Mouse (Mus musculus) lung, embryonic 15.5 days (tissue): Measurements from ENCODE around the gene Fndc8. TPM values are rescaled to one million over a fixed set of nuclear protein-coding genes. Genes with fewer than 3 reads are reported as not detected.

Experiments used
- ATAC-seq: fragments of 200-750 bp; cut with Nextera tagmentation; 2 replicates; pipeline ENCODE4 v1.8.0; 2017; ENCODE audit warnings: moderate number of reproducible peaks, borderline replicate concordance; ENCODE audit not compliant: low FRiP score, low TSS enrichment; ENCODE audit errors: extremely low read depth
- H3K27ac ChIP-seq: fragments of 300-500 bp; sonication (generic); 2 replicates; pipeline ENCODE4 v1.5.1; 2015; ENCODE audit warnings: moderate library complexity, mild to moderate bottlenecking, inconsistent platforms
- H3K27me3 ChIP-seq: fragments of 300-500 bp; sonication (generic); 2 replicates; pipeline ENCODE4 v1.6.1; 2015; ENCODE audit warnings: inconsistent platforms
- H3K36me3 ChIP-seq: fragments of 300-500 bp; sonication (generic); 2 replicates; pipeline ENCODE4 v1.6.1; 2015; ENCODE audit warnings: inconsistent platforms
- H3K4me1 ChIP-seq: fragments of 300-500 bp; sonication (generic); 2 replicates; pipeline ENCODE4 v1.6.1; 2015; ENCODE audit warnings: inconsistent platforms
- H3K4me2 ChIP-seq: fragments of 300-500 bp; sonication (generic); 2 replicates; pipeline ENCODE4 v1.6.1; 2015; ENCODE audit warnings: inconsistent platforms, mild to moderate bottlenecking, moderate library complexity
- H3K4me3 ChIP-seq: fragments of 300-500 bp; sonication (generic); 2 replicates; pipeline ENCODE4 v1.5.1; 2015; ENCODE audit warnings: mild to moderate bottlenecking, inconsistent platforms
- H3K9ac ChIP-seq: fragments of 300-500 bp; sonication (generic); 2 replicates; pipeline ENCODE4 v1.6.1; 2015; ENCODE audit warnings: inconsistent platforms
- H3K9me3 ChIP-seq: fragments of 300-500 bp; sonication (generic); 2 replicates; pipeline ENCODE4 v1.6.1; 2016; ENCODE audit warnings: inconsistent platforms
- WGBS: fragments of 180-500 bp; shearing (Covaris S2); methylation state at CpG from one replicate; pipeline ENCODE4 v1.1.7; 2015; 5-methylcytosine and 5-hydroxymethylcytosine counted together
- polyA plus RNA-seq: library from polyadenylated mRNA; unstranded; fragments of >200 nt; fragmentation: Nextera tagmentation; extraction: Ambion mirVana; gene quantifications from 2 replicates; pipeline ENCODE4 v1.2.1, GENCODE M21; 2015

Fndc8 gene
- polyA plus RNA-seq, 1 experiment from 2014 or later = 0.12 TPM

DNA sequence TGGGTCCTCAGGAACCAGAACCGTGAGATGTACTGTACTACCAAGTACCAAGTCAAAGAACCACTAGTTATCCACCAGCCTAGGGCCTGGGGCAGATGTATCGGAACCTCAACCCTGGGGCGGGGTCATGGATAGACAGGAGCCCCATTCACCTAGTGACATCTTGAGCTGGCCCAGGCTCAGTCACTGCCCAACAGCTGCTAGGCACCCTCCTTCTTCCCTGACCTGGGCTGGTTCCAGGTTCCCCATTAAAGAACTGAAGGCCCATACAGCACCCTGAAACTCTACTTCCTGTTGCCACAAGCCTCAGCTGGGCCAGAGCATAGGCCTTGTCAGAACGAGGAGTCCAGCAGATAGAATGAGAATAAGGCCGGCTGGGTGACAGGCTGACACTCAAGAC, 7.8 kb downstream of the Fndc8 start:
- Histone ChIP-seq H3K9ac (no peak overlapping the region), H3K4me3 (no peak overlapping the region), H3K27me3 (no peaks in the 10 kb centered on the region), H3K4me2 (no peak overlapping the region), H3K9me3 (no peaks in the 10 kb centered on the region), H3K27ac (no peak overlapping the region), H3K4me1 (no peaks in the 10 kb centered on the region), H3K36me3 (peaks cover 49% of the 10 kb centered on the region)
- ATAC-seq = no peak
- WGBS = 92% methylated on average over 5 of the region's 5 CpGs

DNA sequence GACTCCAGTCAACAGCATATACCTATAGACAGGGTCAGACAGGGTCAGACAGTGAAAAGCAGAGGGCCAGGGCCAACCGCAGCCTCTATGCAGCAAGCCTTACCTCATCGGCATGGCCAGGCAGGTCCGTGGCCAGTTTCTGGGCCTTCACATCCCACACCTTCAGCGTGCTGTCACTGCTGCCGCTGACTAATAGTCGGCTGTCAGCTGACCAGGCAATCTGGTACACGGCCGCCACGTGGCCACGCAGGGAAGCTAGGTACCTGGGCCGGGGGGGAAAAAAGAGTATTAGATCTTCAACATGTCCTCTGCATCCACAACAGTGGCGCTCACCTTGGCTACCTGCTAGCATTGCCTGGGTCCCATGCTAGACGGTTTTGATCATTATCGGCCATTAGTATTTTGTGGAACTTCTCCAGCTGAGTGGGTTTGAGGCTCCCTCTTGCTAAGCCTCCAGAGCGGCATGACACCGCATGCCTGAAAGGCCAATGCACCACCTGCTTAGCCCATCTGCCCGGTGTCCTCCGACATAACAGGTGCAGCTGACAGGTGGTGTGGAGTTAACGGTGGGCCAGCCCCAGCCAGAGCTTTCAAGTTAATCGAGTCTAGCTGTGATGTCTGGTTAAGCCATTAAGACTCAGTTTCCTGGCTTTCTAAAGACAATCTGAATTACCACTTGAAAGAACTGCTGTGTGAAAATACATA, 9.8 kb downstream of the Fndc8 start:
- Histone ChIP-seq H3K27me3 (no peaks in the 10 kb centered on the region), H3K27ac (no peak overlapping the region), H3K4me3 (no peak overlapping the region), H3K9ac (no peak overlapping the region), H3K9me3 (no peaks in the 10 kb centered on the region), H3K36me3 (peaks cover 59% of the 10 kb centered on the region), H3K4me2 (no peak overlapping the region), H3K4me1 (no peaks in the 10 kb centered on the region)
- ATAC-seq = no peak
- WGBS = 90% methylated on average over 20 of the region's 20 CpGs

- 61% methylated on average over 8 of the region's 8 CpGs for WGBS
These were observed 13.0 kb downstream of the Fndc8 start for GRCm38 (mm10) chr11:82904952-82905351.

DNA sequence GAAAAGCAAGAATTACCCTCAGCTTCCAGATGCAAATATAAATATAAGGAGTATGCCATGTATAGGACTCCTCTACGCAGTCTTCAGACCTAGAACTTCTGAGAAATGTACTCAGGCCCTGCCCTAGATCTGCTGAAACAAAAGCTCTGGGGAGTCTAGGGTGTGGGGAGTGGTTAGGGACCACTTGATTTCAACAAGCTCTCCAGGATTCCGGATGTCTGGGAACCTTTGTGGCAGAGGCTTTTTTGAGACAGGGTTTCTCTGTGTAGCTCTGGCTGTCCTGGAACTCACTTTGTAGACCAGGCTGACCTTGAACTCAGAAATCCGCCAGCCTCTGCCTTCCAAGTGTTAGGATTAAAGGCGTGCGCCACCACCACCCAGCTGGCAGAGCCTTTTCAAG, 13.9 kb downstream of the Fndc8 start:
- H3K9me3 ChIP-seq = no peaks in the 10 kb centered on the region
- H3K36me3 ChIP-seq = peaks cover 47% of the 10 kb centered on the region
- H3K27ac ChIP-seq = no peak overlapping the region
- no peak overlapping the region for H3K4me2 ChIP-seq
- no peak overlapping the region for H3K9ac ChIP-seq
- ATAC-seq = no peak
- peaks cover 9% of the 10 kb centered on the region for H3K4me1 ChIP-seq
- no peaks in the 10 kb centered on the region for H3K27me3 ChIP-seq
- H3K4me3 ChIP-seq = no peak overlapping the region
- 83% methylated on average over 5 of the region's 5 CpGs for WGBS

More at GRCm38 (mm10) chr11:82904952-82905351, 13.0 kb downstream of the Fndc8 start:
- Histone ChIP-seq H3K9ac (no peak overlapping the region), H3K4me1 (peaks cover 9% of the 10 kb centered on the region), H3K4me2 (no peak overlapping the region), H3K9me3 (no peaks in the 10 kb centered on the region), H3K27ac (no peak overlapping the region), H3K4me3 (no peak overlapping the region), H3K36me3 (peaks cover 55% of the 10 kb centered on the region), H3K27me3 (no peaks in the 10 kb centered on the region)
- ATAC-seq = no peak

DNA sequence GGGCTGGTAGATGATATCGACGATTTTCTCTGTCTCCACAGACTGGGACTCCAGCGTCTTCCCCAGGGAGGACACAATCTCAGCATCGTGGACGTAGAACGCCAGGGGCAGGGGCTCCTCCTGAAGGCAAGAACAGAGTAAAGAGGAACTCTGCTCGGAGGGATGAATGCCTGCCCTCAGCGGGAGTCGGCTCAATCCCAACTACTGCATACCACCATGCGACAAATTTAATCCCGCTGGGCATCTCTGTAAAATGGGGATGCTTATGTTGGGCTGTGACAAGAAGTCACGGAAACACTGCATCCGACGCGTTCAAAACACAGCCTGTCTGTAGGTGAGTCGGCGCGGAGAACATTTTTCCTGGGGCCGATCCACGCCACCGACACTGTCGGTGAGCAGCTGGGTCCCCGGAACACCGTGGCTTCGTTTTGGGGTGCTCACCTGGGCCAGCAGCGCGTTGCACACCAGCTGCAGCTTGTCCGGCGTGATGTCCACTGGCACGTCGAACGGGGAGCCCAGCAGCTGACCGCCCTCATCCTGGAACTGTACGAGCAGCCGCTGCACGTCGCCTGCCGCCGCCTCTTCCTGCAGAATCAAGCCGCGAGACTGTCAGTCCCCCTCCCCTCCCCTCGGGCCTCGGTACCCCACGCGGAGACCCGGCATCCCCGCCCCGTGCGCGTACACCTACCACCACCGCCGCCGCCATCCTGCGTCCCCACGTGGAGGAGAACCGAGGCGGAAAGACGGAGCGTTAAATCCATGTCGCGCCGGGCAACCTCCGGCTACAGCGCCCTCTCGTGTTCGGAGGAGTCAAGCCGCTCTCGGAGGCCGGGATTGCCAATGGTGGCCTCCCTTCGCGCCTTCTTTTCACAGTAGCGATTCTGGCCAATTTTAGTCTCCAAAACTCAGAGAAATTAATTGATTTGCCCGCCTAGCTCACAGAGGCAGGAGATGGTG, 16.0 kb downstream of the Fndc8 start, which contains the start of gene Nle1:
Nle1 (minus strand) TSS at position 761 of the 957 bp plus-strand sequence.
- H3K27ac ChIP-seq = no peak within 1 kb of the TSS
- under 1% methylated on average over 73 of the region's 73 CpGs for WGBS
- ATAC-seq = peak; percentile 58; the same call in 1 of the 2 replicates

GRCm38 (mm10) chr11:82908608-82908989, 16.7 kb downstream of the Fndc8 start:
- Histone ChIP-seq H3K4me2 (peak overlapping the region; percentile 86), H3K4me3 (peak overlapping the region; percentile 78), H3K4me1 (peaks cover 9% of the 10 kb centered on the region), H3K27me3 (peaks cover 5% of the 10 kb centered on the region; the same call in 1 of the 2 replicates), H3K9ac (peak overlapping the region; percentile 77; the same call in 1 of the 2 replicates), H3K9me3 (no peaks in the 10 kb centered on the region), H3K27ac (no peak overlapping the region), H3K36me3 (peaks cover 22% of the 10 kb centered on the region)
- ATAC-seq = no peak
- WGBS = 89% methylated on average over 3 of the region's 10 CpGs

More for the DNA sequence above, 16.0 kb downstream of the Fndc8 start, which contains the start of gene Nle1:
- H3K9me3 ChIP-seq = no peaks in the 10 kb centered on the region
- H3K36me3 ChIP-seq = peaks cover 28% of the 10 kb centered on the region
- H3K4me1 ChIP-seq = peaks cover 9% of the 10 kb centered on the region
- H3K4me2 ChIP-seq = peak within 1 kb of the TSS; percentile 86
- H3K4me3 ChIP-seq = peak within 1 kb of the TSS; percentile 78
- no peaks in the 10 kb centered on the region; the same call in 1 of the 2 replicates for H3K27me3 ChIP-seq
- peak within 1 kb of the TSS; percentile 77 for H3K9ac ChIP-seq

DNA sequence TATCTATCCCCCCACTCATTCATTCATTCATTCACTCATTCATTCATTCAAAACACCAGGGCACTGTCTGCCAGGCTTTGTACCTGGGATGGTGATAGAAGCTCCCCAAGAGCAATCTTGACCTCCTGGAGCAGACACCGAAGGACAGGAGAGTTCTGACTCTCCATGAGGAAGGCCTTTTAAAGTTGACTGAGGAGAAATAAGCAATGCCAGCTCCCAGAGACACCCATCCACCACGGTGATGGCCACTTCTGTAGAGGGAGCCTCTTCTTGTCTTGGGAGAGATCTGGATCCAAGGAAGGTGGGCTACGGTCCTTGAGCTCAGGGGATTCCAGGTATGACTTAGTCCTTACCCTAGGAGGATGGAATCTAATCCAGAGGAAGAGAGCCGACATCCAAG, 18.3 kb downstream of the Fndc8 start, which contains the start of gene Unc45b:
Unc45b (plus strand) TSS at position 301 of the 400 bp plus-strand sequence.
- peaks cover 14% of the 10 kb centered on the region for H3K4me1 ChIP-seq
- H3K27ac ChIP-seq = no peak within 1 kb of the TSS
- H3K4me2 ChIP-seq = no peak within 1 kb of the TSS
- H3K36me3 ChIP-seq = peaks cover 5% of the 10 kb centered on the region; the same call in 1 of the 2 replicates
- H3K4me3 ChIP-seq = no peak within 1 kb of the TSS
- H3K9ac ChIP-seq = no peak within 1 kb of the TSS
- peaks cover 9% of the 10 kb centered on the region; the same call in 1 of the 2 replicates for H3K27me3 ChIP-seq
- WGBS = 81% methylated on average over 4 of the region's 4 CpGs
- no peak for ATAC-seq
- H3K9me3 ChIP-seq = no peaks in the 10 kb centered on the region

DNA sequence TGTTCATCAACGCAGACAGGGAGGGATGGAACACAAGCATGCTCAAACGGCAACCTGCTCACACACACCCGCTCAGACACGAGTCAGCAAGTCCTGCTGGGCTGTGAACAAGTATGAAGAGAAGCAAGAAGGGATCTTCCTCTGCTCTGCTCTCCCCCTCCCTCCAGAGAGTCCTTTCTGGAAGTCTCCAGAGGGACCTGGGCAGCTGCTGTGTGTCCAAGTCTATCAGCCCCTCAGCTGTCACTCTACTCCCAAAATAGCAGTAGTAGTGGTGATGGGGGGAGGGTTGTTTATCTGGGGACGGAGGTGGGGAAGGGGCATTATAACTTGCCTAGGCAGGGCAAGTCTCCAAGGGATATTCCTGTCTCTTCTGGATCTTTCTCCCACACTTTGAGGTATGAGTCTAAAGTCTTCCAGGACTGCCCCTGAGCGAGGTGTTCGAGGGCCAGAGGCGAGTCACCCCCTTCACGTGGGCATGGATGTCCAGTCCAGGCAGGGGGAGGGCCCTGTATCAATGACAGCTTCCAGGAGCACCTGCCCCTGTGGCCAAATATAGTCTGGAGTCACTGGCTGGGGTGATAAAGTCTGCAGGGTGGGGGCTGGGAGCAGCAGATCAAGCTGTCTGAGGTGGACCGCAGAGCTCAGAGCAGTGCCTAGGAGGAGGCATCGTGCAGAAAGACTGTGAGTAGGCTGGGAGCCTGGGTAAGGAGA, 18.9 kb downstream of the Fndc8 start:
- Histone ChIP-seq H3K36me3 (no peaks in the 10 kb centered on the region), H3K9me3 (no peaks in the 10 kb centered on the region), H3K4me1 (peaks cover 14% of the 10 kb centered on the region), H3K27ac (no peak overlapping the region), H3K27me3 (peaks cover 9% of the 10 kb centered on the region; the same call in 1 of the 2 replicates), H3K4me3 (no peak overlapping the region), H3K4me2 (no peak overlapping the region), H3K9ac (no peak overlapping the region)
- WGBS = 58% methylated on average over 11 of the region's 11 CpGs
- ATAC-seq = 0 out of 2 replicates have a peak, but pooled peaks have one; percentile 10

GRCm38 (mm10) chr11:82914711-82915352, 22.9 kb downstream of the Fndc8 start:
- no peak overlapping the region for H3K4me3 ChIP-seq
- no peak overlapping the region for H3K27ac ChIP-seq
- peaks cover 5% of the 10 kb centered on the region for H3K4me1 ChIP-seq
- no peaks in the 10 kb centered on the region for H3K9me3 ChIP-seq
- peaks cover 12% of the 10 kb centered on the region; the same call in 1 of the 2 replicates for H3K27me3 ChIP-seq
- 5% methylated on average over 16 of the region's 16 CpGs for WGBS
- H3K36me3 ChIP-seq = no peaks in the 10 kb centered on the region
- H3K9ac ChIP-seq = no peak overlapping the region
- H3K4me2 ChIP-seq = peak overlapping the region; percentile 29
- no peak for ATAC-seq

DNA sequence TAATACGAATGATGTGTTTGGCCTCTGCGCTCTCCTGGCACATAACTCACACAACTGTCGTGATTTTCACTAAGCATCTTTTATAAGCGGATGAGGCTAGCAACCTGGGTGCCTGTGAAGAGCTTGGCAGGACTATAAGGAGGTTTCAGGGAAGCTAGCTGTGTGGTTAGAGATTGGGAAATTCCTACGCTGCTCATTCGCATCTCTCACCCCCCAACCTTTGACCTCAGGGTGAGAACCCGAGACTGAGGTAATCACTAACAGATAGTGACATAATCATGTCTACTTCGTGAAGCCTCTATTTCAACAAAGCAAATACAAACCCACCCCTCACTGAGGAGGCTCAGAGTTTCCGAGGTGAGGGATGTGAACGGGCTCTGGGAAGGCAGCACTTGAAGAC, 28.8 kb downstream of the Fndc8 start:
- Histone ChIP-seq H3K4me2 (no peak overlapping the region), H3K36me3 (no peaks in the 10 kb centered on the region), H3K4me3 (no peak overlapping the region), H3K27ac (no peak overlapping the region), H3K27me3 (peaks cover 3% of the 10 kb centered on the region; the same call in 1 of the 2 replicates), H3K9ac (no peak overlapping the region), H3K4me1 (no peaks in the 10 kb centered on the region), H3K9me3 (no peaks in the 10 kb centered on the region)
- ATAC-seq = no peak
- WGBS = 27% methylated on average over 10 of the region's 10 CpGs

- Histone ChIP-seq H3K27ac (no peak overlapping the region), H3K27me3 (peaks cover 6% of the 10 kb centered on the region), H3K9ac (no peak overlapping the region), H3K4me1 (no peaks in the 10 kb centered on the region), H3K9me3 (no peaks in the 10 kb centered on the region), H3K36me3 (no peaks in the 10 kb centered on the region), H3K4me2 (no peak overlapping the region), H3K4me3 (no peak overlapping the region)
- no peak for ATAC-seq
- 71% methylated on average over 4 of the region's 4 CpGs for WGBS
These were observed 29.8 kb downstream of the Fndc8 start for GRCm38 (mm10) chr11:82921691-82922090.
